Mouse (Mus musculus): ENCODE measurements at regions not wholly inside any gene's neighbourhood (a gene's known extent, or its start where the extent isn't known, plus 50 kb on each side); places are given as distances from the start of the nearest gene placed in this dataset.

GRCm38 (mm10) chr2:30670836-30671586, 76.2 kb downstream of the Cstad start:
- no peak for DNase-seq

- no peak for DNase-seq
Measured at GRCm38 (mm10) chr2:30667468-30667867, 72.6 kb downstream of the Cstad start.

- no peak for DNase-seq
Measured at GRCm38 (mm10) chr2:30661147-30661546, 66.3 kb downstream of the Cstad start.

GRCm38 (mm10) chr2:30660613-30660991, 65.8 kb downstream of the Cstad start:
- peak; percentile 51 for DNase-seq

GRCm38 (mm10) chr2:30659836-30660612, 65.2 kb downstream of the Cstad start:
- DNase-seq = no peak

- DNase-seq = peak; percentile 59
Measured at GRCm38 (mm10) chr2:30658844-30659555, 64.2 kb downstream of the Cstad start.

Measured in thymus, postnatal 4 days (tissue).